Mouse (Mus musculus) retina, embryonic 14.5 days (tissue): ENCODE data around the gene Zfp955b.
"Not testable (repeated sequence)": the region's sequence is repeated elsewhere in the genome, so short reads cannot be mapped to it uniquely, and the experiment has no call there.

ENCODE experiments used
- DNase-seq: peaks from one replicate; pipeline ENCODE4 v3.0.0-alpha.2; 2015; ENCODE audit warnings: low spot score

The Zfp955b gene

GRCm38 (mm10) chr17:33289039-33289875 lies at the start of gene Zfp955b:
TSS of gene Zfp955b (plus strand) at chr17:33289544.
- not testable (repeated sequence) for DNase-seq

GRCm38 (mm10) chr17:33254530-33255318 lies 34.6 kb upstream of the Zfp955b start, which contains the start of gene Zfp955a:
TSS of gene Zfp955a (minus strand) at chr17:33255145.
- not testable (repeated sequence) for DNase-seq

- DNase-seq, result not testable (repeated sequence)
Measured at GRCm38 (mm10) chr17:33255319-33255657, 34.1 kb upstream of the Zfp955b start.

- no peak for DNase-seq
Measured at GRCm38 (mm10) chr17:33264376-33264775, 25.0 kb upstream of the Zfp955b start, which contains the start of gene Olfr63. TSS of gene Olfr63 (plus strand) at chr17:33264676.

DNA sequence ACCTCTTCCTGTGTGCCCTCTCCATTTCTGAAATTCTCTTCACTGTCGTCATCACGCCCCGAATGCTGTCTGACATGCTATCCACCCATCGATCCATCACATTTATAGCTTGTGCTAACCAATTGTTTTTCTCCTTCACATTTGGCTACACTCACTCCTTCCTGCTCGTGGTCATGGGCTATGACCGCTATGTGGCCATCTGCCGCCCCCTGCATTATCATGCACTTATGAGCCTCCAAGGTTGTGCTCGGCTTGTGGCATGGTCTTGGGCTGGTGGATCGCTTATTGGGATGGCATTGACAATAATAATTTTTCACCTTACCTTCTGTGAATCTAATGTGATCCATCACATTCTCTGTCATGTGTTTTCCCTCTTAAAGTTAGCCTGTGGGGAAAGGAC lies 20.4 kb upstream of the Zfp955b start:
- no peak for DNase-seq

GRCm38 (mm10) chr17:33289876-33290149 lies 469 bp downstream of the Zfp955b start:
- DNase-seq, result not testable (repeated sequence)

DNA sequence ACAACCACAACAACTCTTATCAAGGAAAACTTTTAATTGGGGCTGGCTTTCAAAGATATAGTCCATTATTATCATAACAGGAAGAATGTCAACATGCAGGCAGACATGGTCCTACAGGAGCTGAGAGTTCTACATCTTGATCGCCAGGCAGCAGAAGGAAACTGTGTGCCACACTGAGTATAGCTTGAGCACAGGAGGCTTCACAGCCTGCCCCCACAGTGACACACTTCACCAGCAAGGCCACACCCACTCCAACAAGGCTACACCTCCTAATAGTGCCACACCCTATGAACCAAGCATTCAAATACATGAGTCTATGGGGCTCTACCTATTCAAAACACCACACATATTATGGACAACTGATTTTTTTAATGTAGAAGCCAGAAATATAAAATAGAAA lies 63.6 kb downstream of the Zfp955b start:
- no peak for DNase-seq
